Mouse (Mus musculus): Measurements from ENCODE around the gene Pnrc2.

- TF ChIP-seq EP300 (IDR thresholded peaks at IDR 0.05; ENCODE audit: low read depth) (no peak), CTCF (IDR thresholded peaks at IDR 0.05; ENCODE audit: low read depth) (no peak)
These were observed 4.7 kb downstream of the Pnrc2 start for GRCm38 (mm10) chr4:135868996-135869395.
